Mouse (Mus musculus): ENCODE data around the gene Ltc4s.

The Ltc4s gene

DNA sequence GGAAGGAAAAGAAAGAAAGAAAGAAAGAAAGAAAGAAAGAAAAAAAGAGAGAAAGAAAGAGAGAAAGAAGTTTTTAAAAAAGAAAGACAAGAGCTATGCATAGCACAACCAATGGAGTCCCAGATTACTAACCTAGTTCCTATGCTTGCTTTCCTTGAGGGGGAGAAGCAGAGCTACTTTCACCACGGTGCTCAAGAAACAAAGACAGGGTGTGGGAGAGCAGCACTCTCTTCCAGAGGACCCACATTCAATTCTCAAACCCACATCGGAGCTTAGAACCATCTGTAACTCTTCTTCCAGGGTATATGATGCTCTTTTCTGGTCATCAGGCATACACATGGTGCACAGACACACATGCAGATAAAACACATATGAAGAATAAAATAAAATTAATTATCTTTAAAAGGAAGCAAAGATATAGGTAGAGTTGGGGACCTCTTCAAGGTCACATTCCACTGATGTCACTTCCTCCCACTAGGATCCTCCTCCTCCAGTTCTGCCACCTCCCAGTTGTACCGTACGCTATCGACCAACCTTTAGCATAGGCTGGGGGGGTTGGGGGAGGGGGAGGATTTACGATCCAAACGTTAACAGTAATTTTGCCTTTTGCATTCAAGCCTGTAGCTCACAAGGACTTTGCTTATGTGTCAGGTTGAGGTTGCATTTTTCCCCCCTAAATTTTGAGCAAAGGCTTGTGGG, 10.2 kb upstream of the Ltc4s start:
- DNase-seq (ENCODE audit: low spot score in 2 of 2) = no peak

DNA sequence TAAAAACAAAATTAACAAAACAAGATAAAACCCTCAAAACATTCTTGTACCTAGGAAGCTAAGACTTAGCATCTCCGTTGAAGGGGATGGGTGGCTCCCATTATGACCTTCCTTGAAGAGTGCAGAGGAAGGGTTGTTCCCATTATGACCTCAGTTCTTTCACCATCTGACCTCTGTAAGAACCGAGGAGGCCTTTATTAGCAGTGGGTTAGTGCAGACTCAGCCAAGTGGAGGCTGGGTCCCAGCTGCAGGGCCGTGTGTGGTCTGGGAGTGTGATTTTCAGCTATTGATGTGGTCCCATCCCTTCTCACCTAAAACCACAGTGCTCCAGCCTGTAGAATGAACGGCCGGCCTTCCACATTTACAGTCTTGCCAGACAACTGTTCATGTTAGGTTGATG, 6.9 kb upstream of the Ltc4s start:
- no peak for DNase-seq (ENCODE audit: low spot score in 2 of 2)

DNA sequence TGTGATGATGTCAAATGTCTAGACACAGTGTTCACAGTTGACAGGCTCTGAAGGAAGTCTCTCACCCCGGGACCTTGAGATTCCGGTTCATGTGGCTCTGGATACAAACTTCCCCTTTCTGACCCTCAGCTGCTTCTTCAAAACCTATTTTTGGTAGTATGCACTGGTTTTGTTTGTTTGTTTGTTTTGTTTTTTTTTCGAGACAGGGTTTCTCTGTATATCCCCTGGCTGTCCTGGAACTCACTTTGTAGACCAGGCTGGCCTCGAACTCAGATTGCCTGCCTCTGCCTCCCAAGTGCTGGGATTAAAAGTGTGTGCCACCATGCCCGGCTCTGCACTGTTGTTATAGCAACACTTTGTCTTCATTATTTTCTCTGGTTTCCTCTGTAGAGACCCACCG, 5.5 kb upstream of the Ltc4s start:
- no peak for DNase-seq (ENCODE audit: low spot score in 2 of 2)

DNA sequence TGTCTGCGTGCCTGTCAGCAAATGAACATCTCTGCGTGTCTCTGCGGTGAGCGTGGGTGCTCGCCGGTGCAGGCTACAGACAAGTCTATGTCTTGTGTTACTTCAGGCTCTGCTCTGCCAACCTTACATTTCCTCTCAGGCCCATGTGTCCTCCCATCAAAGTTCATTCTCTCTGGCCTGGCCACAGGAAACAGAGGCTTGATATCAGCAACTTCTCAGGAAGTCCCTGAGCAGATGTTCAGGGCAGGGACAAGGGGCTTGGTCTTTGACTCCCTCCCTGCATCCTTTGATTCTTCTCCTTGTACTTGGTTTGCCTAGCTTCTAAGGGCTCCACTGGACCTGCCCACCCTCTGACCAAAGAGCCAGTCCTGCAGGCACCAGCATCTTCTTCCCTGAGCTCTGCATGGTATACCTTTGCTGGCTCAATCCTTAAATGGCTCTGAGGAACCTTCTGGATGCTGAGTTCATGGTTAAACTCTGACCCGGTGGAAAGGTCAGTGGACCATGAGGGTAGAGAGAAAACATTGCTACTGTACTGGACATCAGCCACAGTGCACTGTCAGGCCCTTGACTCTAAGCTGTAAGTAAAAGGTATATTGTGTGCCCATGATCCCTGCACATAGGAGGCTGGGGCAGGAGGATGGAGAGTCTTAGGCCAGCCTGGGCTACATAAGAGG, 2.0 kb upstream of the Ltc4s start:
- DNase-seq (ENCODE audit: low spot score in 2 of 2) = no peak

DNA sequence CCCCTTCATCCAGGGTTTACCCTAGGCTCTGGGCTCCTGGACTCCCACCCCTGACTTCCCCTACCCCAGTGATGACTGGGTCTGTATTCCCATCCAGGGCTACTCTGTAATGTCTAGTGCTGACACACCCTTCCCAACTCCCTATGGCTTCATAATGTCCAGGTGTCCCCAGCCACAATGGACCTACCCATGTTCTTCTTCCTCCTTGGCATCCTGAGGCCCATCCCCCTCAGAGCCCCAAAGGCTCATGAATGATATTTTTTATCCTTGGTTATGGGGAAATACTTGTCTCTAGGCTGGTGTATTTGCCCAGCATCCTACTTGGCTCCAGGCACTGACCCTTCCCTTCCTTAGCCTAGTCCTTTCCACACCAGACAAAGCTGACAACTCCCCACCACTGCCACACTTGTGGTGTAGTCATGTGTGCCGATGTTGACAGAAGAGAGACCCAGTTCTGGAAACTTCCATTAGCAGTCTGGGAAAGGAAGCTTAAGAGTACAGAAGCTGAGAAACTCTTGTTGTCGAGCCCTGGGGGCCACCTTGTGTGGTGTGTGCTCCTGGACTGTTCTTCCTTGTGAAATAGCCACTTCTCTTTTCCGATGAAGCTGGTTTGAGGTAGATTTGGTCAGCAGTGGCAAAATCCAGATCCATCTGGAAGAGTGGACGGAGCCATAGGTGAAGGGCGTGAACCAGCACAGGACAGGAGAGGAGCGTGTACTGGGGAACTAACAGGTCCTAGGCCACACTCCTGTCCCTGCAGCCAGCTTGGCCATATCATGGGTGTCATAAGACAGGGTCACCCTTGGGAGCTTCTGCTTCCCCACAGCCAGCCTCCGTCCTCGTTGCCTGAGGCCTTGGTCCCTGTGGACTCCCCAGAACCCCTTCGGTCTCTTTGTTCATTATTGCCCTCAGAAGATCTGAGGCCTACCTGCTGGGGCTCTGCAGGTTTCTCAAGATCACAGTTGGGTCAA, 690 bp upstream of the Ltc4s start:
- no peak for DNase-seq (ENCODE audit: low spot score in 2 of 2)

DNA sequence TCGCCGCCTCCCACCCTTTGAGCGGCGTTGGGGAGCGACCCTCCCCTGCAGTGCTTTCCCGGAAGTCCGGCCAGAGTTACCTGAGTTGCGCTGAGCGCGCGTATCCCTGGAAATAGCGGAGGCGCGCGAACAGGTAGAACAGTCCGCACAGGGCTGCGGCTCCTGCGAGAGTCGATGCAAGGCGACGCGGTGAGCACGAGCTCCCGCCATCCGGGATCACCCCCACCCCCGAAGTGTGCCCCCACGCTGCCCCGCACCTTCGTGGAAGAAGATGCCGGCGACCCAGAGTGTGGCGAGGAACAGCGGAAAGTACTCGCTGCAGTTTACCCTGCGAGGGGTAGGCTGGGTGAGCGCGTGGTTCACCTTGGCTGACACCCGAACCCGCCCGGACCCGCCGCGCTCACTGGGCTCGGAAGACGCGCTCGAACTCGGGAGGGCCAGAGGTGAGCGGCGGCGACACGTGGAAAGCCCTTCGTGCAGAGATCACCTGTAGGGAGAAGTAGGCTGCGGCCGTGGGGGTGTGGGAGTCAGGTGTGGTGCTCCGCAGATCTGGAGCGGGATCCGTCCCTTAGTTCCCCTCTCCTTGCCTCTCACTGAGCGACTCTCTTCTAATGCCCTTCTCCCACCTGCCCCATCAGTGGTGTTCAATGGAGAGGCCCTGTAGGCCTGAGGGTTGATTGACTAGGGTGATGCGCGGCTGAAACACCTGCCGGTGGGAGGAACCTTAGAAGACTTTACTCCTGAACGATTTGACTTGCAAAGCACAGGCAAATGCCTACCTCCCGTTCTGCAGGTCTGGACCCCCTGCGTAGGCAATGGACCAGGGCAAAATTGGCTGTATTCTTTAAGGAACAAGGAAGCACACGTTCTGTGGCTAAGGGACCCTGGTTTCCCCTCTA, 1.2 kb downstream of the Ltc4s start:
- no peak for DNase-seq (ENCODE audit: low spot score in 2 of 2)

DNA sequence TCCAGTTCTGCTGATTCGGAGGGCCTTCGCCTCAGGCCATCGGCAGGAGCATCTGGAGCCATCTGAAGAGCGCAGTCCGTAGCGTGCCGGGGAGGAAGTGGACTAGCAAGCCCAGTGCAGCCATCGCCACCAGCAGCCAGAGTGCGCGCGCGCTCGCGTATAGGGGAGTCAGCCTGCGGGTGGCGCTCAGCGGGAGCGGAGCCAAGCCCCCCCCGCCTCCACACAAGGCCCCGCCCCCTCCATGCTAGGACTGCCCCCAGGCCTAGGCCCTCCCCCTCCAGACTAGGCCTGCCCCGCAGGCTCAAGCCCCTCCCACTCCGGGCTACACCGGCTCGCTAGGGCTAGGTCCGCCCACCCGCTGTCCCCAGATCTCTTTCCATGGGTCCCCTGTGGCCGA, 1.9 kb downstream of the Ltc4s start:
- DNase-seq (ENCODE audit: low spot score in 2 of 2) = peak; percentile 55 to 62

DNA sequence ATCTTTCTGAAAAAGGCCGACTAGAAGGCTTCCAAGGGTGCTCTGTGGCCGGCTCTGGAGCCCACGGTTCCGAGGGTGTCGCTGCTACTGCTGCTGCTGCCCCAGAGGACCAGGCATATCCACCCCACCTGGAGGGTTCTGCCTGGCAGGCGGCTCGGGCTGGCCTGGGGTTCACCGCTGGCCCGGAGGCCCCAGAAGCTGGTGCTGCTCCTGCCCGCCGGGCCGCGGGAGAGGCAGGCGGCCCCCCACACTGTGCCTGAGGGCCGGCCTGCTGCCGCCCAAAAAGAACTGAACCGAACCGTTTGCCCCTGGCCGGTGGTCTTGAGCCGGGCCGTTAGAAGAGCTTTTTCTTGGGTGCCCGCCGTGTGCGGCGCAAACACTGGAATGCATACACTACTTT, 3.8 kb downstream of the Ltc4s start:
- DNase-seq (ENCODE audit: low spot score in 2 of 2) = no peak

DNA sequence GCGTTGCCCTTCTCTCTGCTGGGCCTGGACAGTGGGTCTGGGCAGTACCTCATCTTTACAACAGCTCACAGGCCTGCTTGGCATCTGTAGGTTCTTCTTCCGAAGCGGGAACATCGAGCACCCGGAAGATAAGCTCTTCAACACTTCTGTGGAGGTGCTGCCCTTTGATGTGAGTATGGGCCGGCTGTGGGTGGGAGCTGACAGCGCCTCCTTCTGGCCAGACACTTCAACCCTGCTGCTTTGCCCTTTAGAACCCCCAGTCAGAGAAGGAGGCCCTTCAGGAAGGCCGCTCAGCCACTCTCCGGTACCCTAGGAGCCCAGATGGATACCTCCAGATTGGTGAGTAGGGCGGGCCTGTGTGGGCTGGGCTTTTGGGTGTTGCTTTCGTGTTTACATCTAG, 4.4 kb downstream of the Ltc4s start:
- no peak for DNase-seq (ENCODE audit: low spot score in 2 of 2)

DNA sequence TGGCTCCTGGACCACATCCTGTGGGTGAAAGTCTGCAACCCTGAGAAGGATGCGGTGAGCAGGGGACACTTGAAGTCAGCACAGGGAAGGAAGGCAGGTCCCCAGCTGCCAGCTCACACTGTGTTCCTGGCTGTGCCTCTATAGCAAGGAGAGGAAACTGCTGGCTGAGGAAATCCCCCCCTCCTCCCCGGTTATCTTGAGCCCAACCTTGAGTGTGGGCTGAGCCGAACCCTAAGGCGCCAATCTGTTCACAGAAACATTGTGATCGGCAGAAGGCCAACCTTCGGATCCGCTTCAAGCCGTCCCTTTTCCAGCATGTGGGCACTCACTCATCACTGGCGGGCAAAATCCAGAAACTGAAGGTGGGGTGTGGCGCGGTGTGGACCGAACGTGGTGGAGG, 5.4 kb downstream of the Ltc4s start:
- DNase-seq (ENCODE audit: low spot score in 2 of 2) = no peak

DNA sequence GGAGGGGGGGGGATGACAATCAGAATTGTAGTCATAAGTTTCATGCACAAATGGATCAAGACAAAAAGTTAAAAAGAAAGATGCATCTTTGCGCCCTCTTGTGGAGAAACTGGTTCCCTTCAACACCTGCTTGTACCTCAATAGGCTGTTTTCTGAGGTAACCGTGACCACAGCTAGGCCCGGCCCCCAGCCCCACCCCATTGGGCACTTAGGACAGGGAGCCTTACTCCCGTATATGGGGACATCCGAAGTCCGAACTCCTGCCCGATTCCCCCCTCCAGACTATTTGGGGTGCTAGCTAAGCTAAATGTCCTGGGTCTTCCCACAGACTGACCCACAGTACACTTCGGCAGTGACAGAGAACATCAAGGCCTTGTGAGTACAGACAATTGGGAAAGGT, 7.0 kb downstream of the Ltc4s start:
- DNase-seq (ENCODE audit: low spot score in 2 of 2) = peak in 1 of 2 experiments; percentile 56

DNA sequence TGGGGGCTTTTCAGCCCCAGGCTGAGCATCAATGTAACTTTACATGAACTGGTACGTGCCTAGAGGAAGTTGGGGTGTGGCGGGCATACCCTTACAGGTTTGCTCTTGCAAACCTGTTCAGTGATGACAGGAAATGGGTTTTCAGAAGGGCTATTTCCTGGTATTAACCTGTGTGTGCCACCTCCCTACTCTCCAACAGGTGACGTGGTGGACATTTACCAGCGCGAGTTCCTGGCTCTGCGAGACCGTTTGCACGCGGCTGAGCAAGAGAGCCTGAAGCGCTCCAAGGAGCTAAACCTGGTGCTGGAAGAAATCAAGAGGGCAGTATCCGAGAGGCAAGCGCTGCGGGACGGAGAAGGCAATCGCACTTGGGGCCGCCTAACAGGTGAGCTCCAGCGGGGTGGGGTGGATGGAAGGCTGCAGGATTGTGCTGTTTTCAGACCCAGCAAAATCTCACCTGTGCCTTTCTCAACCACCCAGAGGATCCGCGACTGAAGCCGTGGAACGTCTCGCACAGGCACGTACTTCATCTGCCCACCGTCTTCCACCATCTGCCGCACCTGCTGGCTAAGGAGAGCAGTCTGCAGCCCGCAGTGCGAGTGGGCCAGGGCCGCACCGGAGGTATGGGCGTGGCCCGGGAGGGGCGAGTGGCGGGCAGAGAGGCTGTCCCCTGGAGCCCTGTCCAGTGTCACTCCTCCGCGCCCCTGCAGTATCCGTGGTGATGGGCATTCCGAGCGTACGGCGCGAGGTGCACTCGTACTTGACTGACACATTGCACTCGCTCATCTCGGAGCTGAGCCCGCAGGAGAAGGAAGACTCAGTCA, 7.7 kb downstream of the Ltc4s start:
- DNase-seq (ENCODE audit: low spot score in 2 of 2) = no peak

DNA sequence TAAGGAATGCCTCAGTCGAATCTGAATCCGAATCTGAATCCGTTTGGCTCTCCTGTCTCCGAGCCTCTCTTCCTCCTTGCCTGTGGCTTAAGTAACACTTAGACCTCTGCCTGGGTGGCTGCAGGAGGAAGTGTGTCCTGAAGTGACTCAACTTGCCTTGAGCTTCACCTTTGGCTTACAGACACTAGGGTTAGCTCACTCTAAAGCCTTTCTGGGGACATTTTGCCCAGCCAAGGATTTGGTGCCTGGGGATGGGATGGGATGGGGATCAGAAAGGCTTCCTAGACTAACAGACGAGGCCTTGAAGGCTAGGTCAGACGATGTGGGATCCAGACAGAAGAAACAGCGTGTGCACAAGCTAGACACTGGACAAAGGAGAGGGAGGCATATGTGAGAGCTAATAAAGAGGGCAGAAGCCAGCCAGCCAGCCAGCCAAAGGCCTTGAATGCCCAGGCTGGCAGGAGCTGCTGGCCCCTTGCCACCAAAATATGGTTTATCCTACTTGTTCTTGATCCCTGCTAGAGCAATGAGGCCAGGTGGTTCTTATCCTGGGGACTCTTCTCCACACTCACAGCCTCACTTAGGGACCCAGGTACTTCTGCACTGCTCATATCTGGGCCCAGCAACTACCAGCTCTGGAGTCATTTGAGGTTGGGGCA, 9.0 kb downstream of the Ltc4s start:
- DNase-seq (ENCODE audit: low spot score in 2 of 2) = no peak

DNA sequence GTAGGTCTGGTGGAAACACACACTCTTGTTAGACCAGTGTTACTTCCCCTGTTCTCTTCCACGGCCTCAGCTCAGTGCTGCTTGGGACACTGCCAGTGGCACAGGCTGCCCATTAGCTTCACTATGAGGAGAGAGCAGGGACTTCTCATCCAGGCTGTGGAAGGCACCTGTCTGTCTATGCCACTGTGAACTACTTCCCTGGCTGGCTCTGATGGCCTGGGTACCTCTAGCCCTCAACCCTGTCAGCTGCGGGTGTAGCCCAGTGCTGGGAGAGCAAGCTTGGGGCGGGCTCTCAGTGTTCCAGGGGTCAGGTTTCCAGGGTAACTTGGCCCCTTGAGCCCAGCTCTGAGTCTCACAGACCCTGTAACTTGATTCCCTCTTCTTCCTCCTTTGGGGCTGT, 9.6 kb downstream of the Ltc4s start:
- DNase-seq (ENCODE audit: low spot score in 2 of 2) = no peak

DNA sequence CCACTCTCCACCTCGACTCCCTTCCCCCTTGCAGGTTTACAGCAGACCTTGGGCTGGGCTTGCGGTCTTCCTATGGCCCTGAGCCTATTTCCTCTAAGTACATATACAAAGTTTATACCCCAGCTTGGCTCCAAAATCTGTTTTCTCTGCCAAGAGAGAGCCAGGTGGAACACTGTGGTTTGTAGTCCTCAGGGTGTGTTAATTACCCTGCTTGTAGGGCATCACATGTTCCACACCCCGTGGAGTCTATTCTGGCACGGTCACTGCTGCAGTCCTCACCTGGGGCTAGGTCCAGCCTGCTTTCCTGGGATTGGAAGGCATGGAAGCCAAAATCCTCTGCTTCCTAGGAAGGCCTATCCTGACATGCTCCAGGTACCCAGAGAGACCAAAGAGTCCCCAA, 10.7 kb downstream of the Ltc4s start:
- DNase-seq (ENCODE audit: low spot score in 2 of 2) = no peak

DNA sequence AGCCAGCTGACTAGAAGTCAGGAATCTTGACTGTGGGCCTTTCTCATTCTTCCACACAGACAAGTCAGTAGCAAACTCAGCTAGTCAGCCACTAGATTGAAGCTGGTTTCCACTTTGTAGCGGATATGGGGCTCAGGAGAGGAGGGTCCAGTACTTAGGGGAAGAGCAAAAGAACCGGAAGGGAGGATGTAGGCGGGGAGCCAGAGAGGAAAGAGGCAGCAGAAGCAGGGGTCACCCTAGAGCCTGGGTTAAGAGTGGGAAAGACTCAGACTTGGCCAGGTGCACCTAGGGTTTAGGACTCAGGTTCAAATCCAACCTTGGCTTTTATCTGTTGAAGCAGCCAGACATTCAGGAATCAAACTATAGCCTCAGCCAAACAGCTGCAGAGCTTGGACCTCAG, 11.2 kb downstream of the Ltc4s start:
- no peak for DNase-seq (ENCODE audit: low spot score in 2 of 2)

DNA sequence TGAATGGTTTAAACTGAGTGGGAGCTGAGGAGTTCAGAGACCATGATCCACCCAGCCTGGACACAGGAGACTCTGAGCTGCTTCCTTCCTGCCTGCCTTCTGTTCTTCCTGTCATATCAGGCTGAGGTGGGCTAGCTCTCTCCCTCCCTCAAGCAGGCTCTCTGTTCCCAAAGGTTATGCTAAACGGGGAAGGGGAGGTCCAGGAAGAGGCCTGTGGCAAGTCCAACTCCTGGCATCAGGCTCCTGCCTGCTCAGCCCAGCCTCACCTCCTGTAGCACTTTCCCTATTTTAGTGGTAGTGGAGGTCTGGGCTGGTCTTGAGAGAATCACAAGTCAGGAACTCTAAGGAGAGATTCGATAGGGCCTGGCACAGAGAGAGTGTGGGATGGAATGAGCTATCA, 12.0 kb downstream of the Ltc4s start:
- no peak for DNase-seq (ENCODE audit: low spot score in 2 of 2)

DNA sequence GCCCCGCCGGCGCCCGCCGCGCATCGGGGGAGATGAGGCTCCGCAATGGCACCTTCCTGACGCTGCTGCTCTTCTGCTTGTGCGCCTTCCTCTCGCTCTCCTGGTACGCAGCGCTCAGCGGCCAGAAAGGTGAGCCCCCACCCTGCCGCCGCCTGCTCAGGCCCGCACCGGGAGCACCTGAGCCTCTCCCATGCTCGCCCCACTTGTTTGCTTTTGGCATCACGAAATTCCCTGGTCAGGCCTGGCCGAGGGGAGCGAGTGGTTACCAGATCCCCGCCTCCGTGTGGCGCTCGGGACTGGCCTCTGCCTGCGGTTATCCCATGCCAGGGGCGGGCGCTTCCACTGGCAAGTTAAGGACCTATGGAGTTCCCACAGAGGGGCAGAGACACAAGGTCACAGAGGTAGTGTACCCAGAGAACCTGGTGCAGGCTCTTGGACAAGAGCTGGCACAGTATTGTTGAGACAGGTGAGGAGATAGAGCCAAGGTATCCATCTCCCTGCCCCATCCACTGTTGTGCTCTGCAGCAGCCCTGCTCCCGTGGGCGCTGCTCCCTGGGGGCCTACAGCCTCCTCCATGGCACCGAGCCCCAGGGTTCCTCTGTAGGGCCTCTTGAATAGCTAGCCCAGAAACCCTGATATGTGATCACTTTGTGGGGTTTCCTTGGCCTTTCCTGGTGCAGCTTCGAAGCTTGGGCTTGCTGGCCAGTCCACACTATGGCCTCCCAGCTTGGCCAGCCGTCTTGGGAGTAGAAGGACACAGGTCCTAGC, 12.6 kb downstream of the Ltc4s start:
- no peak for DNase-seq (ENCODE audit: low spot score in 2 of 2)

Data from frontal cortex, postnatal 25 days (tissue).